Mouse (Mus musculus): Measurements from ENCODE around the gene Eid3.

Eid3 gene

GRCm38 (mm10) chr10:82910198-82910597, 43.8 kb downstream of the Eid3 start:
- DNase-seq (ENCODE audit: low spot score in 2 of 2): no peak

- DNase-seq (ENCODE audit: low spot score in 2 of 2): no peak
Observed at GRCm38 (mm10) chr10:82913238-82913637, 46.8 kb downstream of the Eid3 start.

GRCm38 (mm10) chr10:82913772-82914171, 47.3 kb downstream of the Eid3 start:
- DNase-seq (ENCODE audit: low spot score in 2 of 2): no peak

Measured in left cerebral cortex, adult 9 months (tissue).